23 mouse cellular contexts compared by ENCODE assay signal in genomic region chr4:117616600-117616999, GRCm38 (mm10).
DNase-seq lines count a peak whose midpoint lies in the region; ATAC-seq and TF ChIP-seq lines count a peak whose summit lies in the region.
"Had no signal": no experiment of that assay in that cellular context is flagged by ENCODE, and none has a peak within 500 bp of the region (broad histone marks: within the 10 kb centered on the region; RNA-seq: fewer than 3 reads in every experiment).

No protein-coding gene starts in this region.

- no peak overlapping the region for H3K4me2 ChIP-seq in intestine, postnatal 0 days (replicated peaks; ENCODE audit: low read depth)

- H3K27me3 ChIP-seq in limb, embryonic 10.5 days (ENCODE audit: low read depth, poor library complexity, severe bottlenecking) = no peaks in the 10 kb centered on the region
- no peaks in the 10 kb centered on the region for H3K27me3 ChIP-seq in intestine, postnatal 0 days (replicated peaks; ENCODE audit: control insufficient read depth, insufficient read depth, low read length)
- H3K27me3 ChIP-seq: CH12.LX, Patski had no signal

- 93% methylated on average over 4 of the region's 4 CpGs for WGBS in limb, embryonic 10.5 days
- WGBS in intestine, postnatal 0 days = 94% methylated on average over 4 of the region's 4 CpGs

- peak; percentile 9 for DNase-seq in gastrocnemius, adult 2 months
- DNase-seq in gastrocnemius, adult 8-10 months (ENCODE audit: low spot score in 2 of 2) = no peak
- DNase-seq in limb, embryonic 10.5 days (ENCODE audit: low spot score) = no peak
- DNase-seq in retina, embryonic 14.5 days (ENCODE audit: low spot score) = peak; percentile 51
- DNase-seq in retina, postnatal 1 day = peak; percentile 58
- DNase-seq in adipocyte (ENCODE audit: low spot score) = no peak
- no peak for DNase-seq in liver
- DNase-seq: adrenal gland, adult 2 months; adrenal gland, adult 8-10 months; adrenal gland, postnatal 10 days; adrenal gland, postnatal 14 days; adrenal gland, postnatal 25 days; adrenal gland, postnatal 36 days; B cell, adult 2 months; cerebellum, adult 11 months; cerebellum, adult 11-12 months; cerebellum, adult 18-20 months had no signal

- ATAC-seq in intestine, postnatal 0 days = no peak
- ATAC-seq: activated CD4-positive, CD25-positive, alpha-beta regulatory T cell, adult 4 months; CD4-positive, CD25-positive, alpha-beta regulatory T cell, adult 4 months; Patski had no signal

- no peaks in the 10 kb centered on the region for H3K9me3 ChIP-seq in limb, embryonic 10.5 days (replicated peaks)
- no peaks in the 10 kb centered on the region for H3K9me3 ChIP-seq in intestine, postnatal 0 days (ENCODE audit: control insufficient read depth)
- H3K9me3 ChIP-seq: G1E had no signal

- no peak overlapping the region for H3K27ac ChIP-seq in gastrocnemius, adult 2 months
- H3K27ac ChIP-seq in limb, embryonic 10.5 days = peak overlapping the region; percentile 61; the same call in 1 of the 2 replicates
- H3K27ac ChIP-seq in intestine, postnatal 0 days (ENCODE audit: low read depth, low read length) = no peak overlapping the region

- intact Hi-C loops in gastrocnemius, adult 2 months (cut with DNase I) = no loop called here

- TF ChIP-seq CTCF in gastrocnemius, adult 2 months (IDR thresholded peaks at IDR 0.05) = no peak
- no peak for TF ChIP-seq CTCF in intestine, postnatal 0 days (IDR thresholded peaks at IDR 0.05; ENCODE audit: low read depth)

- H3K4me3 ChIP-seq in gastrocnemius, adult 2 months = no peak overlapping the region
- no peak overlapping the region for H3K4me3 ChIP-seq in limb, embryonic 10.5 days
- H3K4me3 ChIP-seq in intestine, postnatal 0 days (ENCODE audit: low read depth, low read length) = no peak overlapping the region

- no peak overlapping the region for H3K9ac ChIP-seq in intestine, postnatal 0 days (ENCODE audit: low read depth, low read length)

- H3K4me1 ChIP-seq in limb, embryonic 10.5 days = peaks cover 46% of the 10 kb centered on the region
- H3K4me1 ChIP-seq in intestine, postnatal 0 days (replicated peaks; ENCODE audit: control insufficient read depth, insufficient read depth, low read length) = no peaks in the 10 kb centered on the region

- peaks cover 79% of the 10 kb centered on the region for H3K36me3 ChIP-seq in limb, embryonic 10.5 days
- peaks cover 49% of the 10 kb centered on the region for H3K36me3 ChIP-seq in intestine, postnatal 0 days (ENCODE audit: control insufficient read depth, insufficient read depth)

Comparison
In these comparisons a context has a peak if more than half of its experiments do, and no peak if none do; other contexts are left out.
1. DNase-seq: peak in gastrocnemius, adult 2 months (single experiment), retina, embryonic 14.5 days (single experiment) and retina, postnatal 1 day (single experiment); none in gastrocnemius, adult 8-10 months (0 of 2), limb, embryonic 10.5 days (single experiment), adipocyte (single experiment) and liver (single experiment).